Mouse (Mus musculus) ES-Bruce4 (cell line): ENCODE measurements at regions not wholly inside any gene's neighbourhood (a gene's known extent, or its start where the extent isn't known, plus 50 kb on each side); places are given as distances from the start of the nearest gene placed in this dataset.

ENCODE experiments used
- H3K27ac ChIP-seq: 2 replicates; pipeline ENCODE4 v1.5.1; 2012; ENCODE audit warnings: low read length, inconsistent platforms; ENCODE audit not compliant: insufficient read depth
- H3K27me3 ChIP-seq: 2 replicates; pipeline ENCODE4 v1.6.1; 2012; ENCODE audit warnings: mild to moderate bottlenecking, low read length, inconsistent platforms; ENCODE audit not compliant: control insufficient read depth, poor library complexity, insufficient read depth, severe bottlenecking
- H3K36me3 ChIP-seq: 2 replicates; pipeline ENCODE4 v1.6.1; 2012; ENCODE audit warnings: inconsistent platforms, mild to moderate bottlenecking, low read length, moderate library complexity; ENCODE audit not compliant: control insufficient read depth, poor library complexity, insufficient read depth, severe bottlenecking
- H3K4me1 ChIP-seq: one replicate; pipeline ENCODE4 v1.8.1; 2011; ENCODE audit warnings: low read length; ENCODE audit not compliant: control insufficient read depth, insufficient read depth
- H3K4me3 ChIP-seq: 2 replicates; pipeline ENCODE4 v1.5.1; 2011; ENCODE audit warnings: low read depth, mild to moderate bottlenecking, low read length
- H3K9ac ChIP-seq: 2 replicates; pipeline ENCODE4 v1.6.1; 2012; ENCODE audit warnings: low read depth, mild to moderate bottlenecking, inconsistent platforms; ENCODE audit not compliant: poor library complexity, severe bottlenecking
- H3K9me3 ChIP-seq: replicated peaks from 2 replicates; pipeline ENCODE4 v1.6.1; 2012; ENCODE audit warnings: mild to moderate bottlenecking, low read length, inconsistent platforms; ENCODE audit not compliant: control insufficient read depth, poor library complexity, insufficient read depth, severe bottlenecking
- CTCF ChIP-seq: IDR thresholded peaks from one replicate; pipeline ENCODE4 v1.8.1; 2011; ENCODE audit warnings: low read depth, low read length
- EP300 ChIP-seq: IDR thresholded peaks from 2 replicates; pipeline ENCODE4 v1.6.1; 2011; ENCODE audit warnings: low read depth, low read length; ENCODE audit not compliant: insufficient read depth
- POLR2A ChIP-seq: IDR thresholded peaks from one replicate; pipeline ENCODE4 v1.8.1; 2011; ENCODE audit warnings: low read length; ENCODE audit not compliant: insufficient read depth

- H3K36me3 ChIP-seq: no peaks in the 10 kb centered on the region
- no peaks in the 10 kb centered on the region; the same call in 1 of the 2 replicates for H3K27me3 ChIP-seq
- no peaks in the 10 kb centered on the region for H3K9me3 ChIP-seq
- no peaks in the 10 kb centered on the region for H3K4me1 ChIP-seq
- no peak overlapping the region for H3K9ac ChIP-seq
- H3K4me3 ChIP-seq: no peak overlapping the region
- no peak overlapping the region for H3K27ac ChIP-seq
- TF ChIP-seq CTCF (no peak), POLR2A (no peak), EP300 (no peak)
Observed at GRCm38 (mm10) chr11:45158282-45158681, 541.2 kb downstream of the Ebf1 start.

- Histone ChIP-seq H3K27me3 (no peaks in the 10 kb centered on the region), H3K27ac (no peak overlapping the region), H3K9me3 (no peaks in the 10 kb centered on the region), H3K4me1 (no peaks in the 10 kb centered on the region), H3K9ac (no peak overlapping the region), H3K36me3 (no peaks in the 10 kb centered on the region), H3K4me3 (no peak overlapping the region)
- TF ChIP-seq EP300: no peak
- TF ChIP-seq CTCF: no peak
- TF ChIP-seq POLR2A: no peak
Observed at GRCm38 (mm10) chr11:45160871-45161270, 543.8 kb downstream of the Ebf1 start.

- Histone ChIP-seq H3K27me3 (no peaks in the 10 kb centered on the region), H3K4me1 (no peaks in the 10 kb centered on the region), H3K9me3 (no peaks in the 10 kb centered on the region), H3K4me3 (no peak overlapping the region), H3K27ac (no peak overlapping the region), H3K36me3 (no peaks in the 10 kb centered on the region), H3K9ac (no peak overlapping the region)
- TF ChIP-seq CTCF (no peak), POLR2A (no peak), EP300 (no peak)
Observed at GRCm38 (mm10) chr11:45173546-45173945, 556.4 kb downstream of the Ebf1 start.

- no peaks in the 10 kb centered on the region for H3K9me3 ChIP-seq
Observed at GRCm38 (mm10) chr11:45174071-45174470, 557.0 kb downstream of the Ebf1 start.

GRCm38 (mm10) chr11:45174811-45175798, 558.0 kb downstream of the Ebf1 start:
- H3K9ac ChIP-seq: no peak overlapping the region
- H3K4me1 ChIP-seq: no peaks in the 10 kb centered on the region
- no peaks in the 10 kb centered on the region for H3K9me3 ChIP-seq
- TF ChIP-seq EP300 (no peak), CTCF (no peak), POLR2A (no peak)
- no peak overlapping the region for H3K4me3 ChIP-seq
- H3K36me3 ChIP-seq: no peaks in the 10 kb centered on the region
- no peak overlapping the region for H3K27ac ChIP-seq
- H3K27me3 ChIP-seq: no peaks in the 10 kb centered on the region

More at GRCm38 (mm10) chr11:45174071-45174470, 557.0 kb downstream of the Ebf1 start:
- H3K36me3 ChIP-seq: no peaks in the 10 kb centered on the region
- H3K27me3 ChIP-seq: no peaks in the 10 kb centered on the region
- TF ChIP-seq POLR2A (no peak), CTCF (no peak), EP300 (no peak)
- no peak overlapping the region for H3K9ac ChIP-seq
- H3K4me3 ChIP-seq: no peak overlapping the region
- no peaks in the 10 kb centered on the region for H3K4me1 ChIP-seq
- H3K27ac ChIP-seq: no peak overlapping the region

- Histone ChIP-seq H3K9me3 (no peaks in the 10 kb centered on the region), H3K27ac (no peak overlapping the region), H3K36me3 (no peaks in the 10 kb centered on the region), H3K9ac (no peak overlapping the region), H3K27me3 (no peaks in the 10 kb centered on the region), H3K4me3 (no peak overlapping the region), H3K4me1 (no peaks in the 10 kb centered on the region)
- TF ChIP-seq POLR2A (no peak), EP300 (no peak), CTCF (no peak)
Observed at GRCm38 (mm10) chr11:45176971-45177370, 559.9 kb downstream of the Ebf1 start.
